Mouse (Mus musculus): Measurements from ENCODE around the gene Mrgpra6. TPM values are rescaled to one million over a fixed set of nuclear protein-coding genes. Genes with fewer than 3 reads are reported as not detected.

Mrgpra6 gene
- polyA plus RNA-seq, 1 experiment from 2014 or later: not detected

Other genes with a start within 250 kb of the Mrgpra6 start
- 7.4 and 8.2 TPM in 2 replicates for gene Uevld, start 246.4 kb downstream of the Mrgpra6 start, polyA plus RNA-seq (2014; fragmentation: Nextera tagmentation; extraction: Ambion mirVana)
- not detected in 2 replicates for gene Gm9999, start 221.3 kb downstream of the Mrgpra6 start, polyA plus RNA-seq (2014; fragmentation: Nextera tagmentation; extraction: Ambion mirVana)
- gene Spty2d1, start 196.5 kb downstream of the Mrgpra6 start, polyA plus RNA-seq (2014; fragmentation: Nextera tagmentation; extraction: Ambion mirVana): 7.8 and 9.3 TPM in 2 replicates
- 22.0 and 24.1 TPM in 2 replicates for gene Tmem86a, start 154.3 kb downstream of the Mrgpra6 start, polyA plus RNA-seq (2014; fragmentation: Nextera tagmentation; extraction: Ambion mirVana)
- gene Ptpn5, start 71.2 kb downstream of the Mrgpra6 start, polyA plus RNA-seq (2014; fragmentation: Nextera tagmentation; extraction: Ambion mirVana): 53.4 and 65.6 TPM in 2 replicates
- gene Mrgpra9, start 47.9 kb upstream of the Mrgpra6 start, polyA plus RNA-seq (2014; fragmentation: Nextera tagmentation; extraction: Ambion mirVana): not detected in 2 replicates
- not detected in 2 replicates for gene Mrgpra1, start 149.3 kb upstream of the Mrgpra6 start, polyA plus RNA-seq (2014; fragmentation: Nextera tagmentation; extraction: Ambion mirVana)
- gene Mrgpra2a, start 247.2 kb upstream of the Mrgpra6 start, polyA plus RNA-seq (2014; fragmentation: Nextera tagmentation; extraction: Ambion mirVana): not detected in 2 replicates

Measured in forebrain, embryonic 14.5 days (tissue).